10 mouse cellular contexts compared by ENCODE assay signal in genomic region chr2:6196363-6196973, GRCm38 (mm10). TPM values are rescaled to one million over a fixed set of nuclear protein-coding genes. Genes with fewer than 3 reads are reported as not detected.
A peak's percentile ranks its signal among the peaks of the same experiment; 100 is the strongest.
DNase-seq lines count a peak whose midpoint lies in the region; ATAC-seq and TF ChIP-seq lines count a peak whose summit lies in the region.
"Had no signal": no experiment of that assay in that cellular context is flagged by ENCODE, and none has a peak within 500 bp of the region (broad histone marks: within the 10 kb centered on the region; RNA-seq: fewer than 3 reads in every experiment).

No protein-coding gene starts in this region.

- no peak for TF ChIP-seq EP300 in lung, postnatal 0 days (IDR thresholded peaks at IDR 0.05)

- no peak for ATAC-seq in liver, embryonic 11.5 days (replicated peaks; ENCODE audit: low FRiP score)
- ATAC-seq in lung, postnatal 0 days: peak; percentile 37
- ATAC-seq in neural tube, embryonic 13.5 days (ENCODE audit: low read depth): peak; percentile 45; the same call in 1 of the 2 replicates
- ATAC-seq: CD4-positive, CD25-positive, alpha-beta regulatory T cell, adult 4 months had no signal

- H3K9ac ChIP-seq in liver, adult 2 months (ENCODE audit: low read depth, low read length): peak overlapping the region; percentile 52
- H3K9ac ChIP-seq in liver, embryonic 11.5 days (ENCODE audit: low read depth, low read length): no peak overlapping the region
- H3K9ac ChIP-seq in lung, postnatal 0 days (replicated peaks; ENCODE audit: low read depth): no peak overlapping the region
- H3K9ac ChIP-seq in neural tube, embryonic 13.5 days: 0 out of 2 replicates have a peak overlapping the region, but pooled peaks have one; percentile 8

- H3K27ac ChIP-seq in liver, adult 2 months (replicated peaks; ENCODE audit: insufficient read depth, low read depth, low read length): peak overlapping the region; percentile 92
- no peak overlapping the region for H3K27ac ChIP-seq in liver, embryonic 11.5 days (ENCODE audit: low read depth, low read length)
- H3K27ac ChIP-seq in lung, postnatal 0 days (ENCODE audit: low read length): peak overlapping the region; percentile 11; the same call in 1 of the 2 replicates
- H3K27ac ChIP-seq in neural tube, embryonic 13.5 days (replicated peaks): no peak overlapping the region

- H3K4me1 ChIP-seq in liver, adult 2 months (ENCODE audit: control insufficient read depth, insufficient read depth, low read length): peaks cover 21% of the 10 kb centered on the region
- H3K4me1 ChIP-seq in liver, embryonic 11.5 days (replicated peaks; ENCODE audit: control insufficient read depth, insufficient read depth, low read length): no peaks in the 10 kb centered on the region
- no peaks in the 10 kb centered on the region; the same call in 1 of the 2 replicates for H3K4me1 ChIP-seq in lung, postnatal 0 days (ENCODE audit: insufficient read depth, low read depth, low read length)
- peaks cover 15% of the 10 kb centered on the region for H3K4me1 ChIP-seq in neural tube, embryonic 13.5 days (replicated peaks)

- DNase-seq in liver, adult 2 months (ENCODE audit: extremely low read depth, low read depth, low spot score): peak; percentile 95
- no peak for DNase-seq in liver, embryonic 11.5 days (ENCODE audit: low spot score)
- peak; percentile 46 for DNase-seq in forelimb bud, embryonic 11.5 days (ENCODE audit: low read depth, low spot score)
- DNase-seq in lung, postnatal 0 days (ENCODE audit: low spot score): peak; percentile 80
- no peak for DNase-seq in cerebellum, postnatal 36 days
- no peak for DNase-seq in frontal cortex, postnatal 25 days (ENCODE audit: low spot score in 2 of 2)
- DNase-seq: cerebellum, postnatal 14 days had no signal

- no peak overlapping the region for H3K4me3 ChIP-seq in liver, adult 2 months (ENCODE audit: insufficient read depth, low read depth, low read length)
- H3K4me3 ChIP-seq in liver, embryonic 11.5 days (ENCODE audit: low read depth, low read length): no peak overlapping the region
- H3K4me3 ChIP-seq in lung, postnatal 0 days (ENCODE audit: low read depth, low read length): no peak overlapping the region
- no peak overlapping the region for H3K4me3 ChIP-seq in neural tube, embryonic 13.5 days

- no peaks in the 10 kb centered on the region for H3K9me3 ChIP-seq in liver, embryonic 11.5 days (ENCODE audit: control insufficient read depth, low read length)
- no peaks in the 10 kb centered on the region for H3K9me3 ChIP-seq in lung, postnatal 0 days (ENCODE audit: low read length)
- no peaks in the 10 kb centered on the region for H3K9me3 ChIP-seq in neural tube, embryonic 13.5 days

- 31% methylated on average over 10 of the region's 10 CpGs for WGBS in liver, adult 2 months
- WGBS in liver, embryonic 11.5 days: 65% methylated on average over 10 of the region's 10 CpGs
- 33% methylated on average over 10 of the region's 10 CpGs for WGBS in lung, postnatal 0 days
- WGBS in neural tube, embryonic 13.5 days: 36% methylated on average over 10 of the region's 10 CpGs

- H3K4me2 ChIP-seq in liver, embryonic 11.5 days: no peak overlapping the region
- H3K4me2 ChIP-seq in lung, postnatal 0 days (replicated peaks; ENCODE audit: low read depth, low read length): no peak overlapping the region
- H3K4me2 ChIP-seq in neural tube, embryonic 13.5 days: no peak overlapping the region
- H3K4me2 ChIP-seq: heart, embryonic 11.5 days had no signal

- no peak for TF ChIP-seq POLR2A in liver, adult 2 months (IDR thresholded peaks at IDR 0.05; ENCODE audit: extremely low read depth, insufficient read depth, low read length)

- H3K36me3 ChIP-seq in liver, adult 2 months (ENCODE audit: control insufficient read depth, insufficient read depth, low read length): peaks cover 4% of the 10 kb centered on the region
- no peaks in the 10 kb centered on the region for H3K36me3 ChIP-seq in liver, embryonic 11.5 days (ENCODE audit: control insufficient read depth, insufficient read depth, low read length)
- no peaks in the 10 kb centered on the region for H3K36me3 ChIP-seq in lung, postnatal 0 days (ENCODE audit: insufficient read depth, low read length)
- no peaks in the 10 kb centered on the region for H3K36me3 ChIP-seq in neural tube, embryonic 13.5 days

- no peak for TF ChIP-seq CTCF in liver, adult 2 months (IDR thresholded peaks at IDR 0.05; ENCODE audit: low read depth, low read length)
- no peak for TF ChIP-seq CTCF in lung, postnatal 0 days (IDR thresholded peaks at IDR 0.05)

- H3K27me3 ChIP-seq in liver, adult 2 months (ENCODE audit: control insufficient read depth, insufficient read depth, low read length): no peaks in the 10 kb centered on the region
- H3K27me3 ChIP-seq in liver, embryonic 11.5 days (replicated peaks; ENCODE audit: control insufficient read depth, insufficient read depth, low read length): no peaks in the 10 kb centered on the region
- H3K27me3 ChIP-seq in lung, postnatal 0 days (replicated peaks; ENCODE audit: insufficient read depth, low read length): no peaks in the 10 kb centered on the region
- no peaks in the 10 kb centered on the region for H3K27me3 ChIP-seq in neural tube, embryonic 13.5 days

- H3K79me2 ChIP-seq in liver, adult 2 months (ENCODE audit: control insufficient read depth, insufficient read depth, low read length): no peaks in the 10 kb centered on the region

RNA-seq across cellular contexts. Expression of gene Echdc3, which starts 16.4 kb away (rescaled TPM):
- total RNA-seq in liver, adult 2 months (2014; rRNA removed): 101 and 103 TPM in 2 replicates
- polyA plus RNA-seq in liver, adult 2 months (2012; rRNA removed): 125 and 139 TPM in 2 replicates
- 5.3 and 6.4 TPM in 2 replicates for polyA plus RNA-seq in liver, embryonic 11.5 days (2014; fragmentation: Nextera tagmentation; extraction: Ambion mirVana)
- polyA plus RNA-seq in lung, postnatal 0 days (2015; fragmentation: Nextera tagmentation; extraction: Ambion mirVana): 12.0 and 15.1 TPM in 2 replicates
- 1.3 and 1.9 TPM in 2 replicates for polyA plus RNA-seq in neural tube, embryonic 13.5 days (2015; fragmentation: Nextera tagmentation; extraction: Ambion mirVana)
- polyA plus RNA-seq: CD4-positive, CD25-positive, alpha-beta regulatory T cell, adult 4 months had no signal

Comparison
In these comparisons a context has a peak if more than half of its experiments do, and no peak if none do; other contexts are left out.
1. DNase-seq: peak in liver, adult 2 months (single experiment), forelimb bud, embryonic 11.5 days (single experiment) and lung, postnatal 0 days (single experiment); none in liver, embryonic 11.5 days (single experiment), cerebellum, postnatal 36 days (0 of 2) and frontal cortex, postnatal 25 days (0 of 2).
2. H3K27ac ChIP-seq: peak in liver, adult 2 months (single experiment) and lung, postnatal 0 days (single experiment); none in liver, embryonic 11.5 days (single experiment) and neural tube, embryonic 13.5 days (single experiment).
3. H3K9ac ChIP-seq: peak in liver, adult 2 months (single experiment) and neural tube, embryonic 13.5 days (single experiment); none in liver, embryonic 11.5 days (single experiment) and lung, postnatal 0 days (single experiment).